Mouse (Mus musculus): ENCODE data around the gene Olfr545. TPM values are rescaled to one million over a fixed set of nuclear protein-coding genes. Genes with fewer than 3 reads are reported as not detected.

Gene Olfr545
- total and polyA plus RNA-seq, 3 experiments = not detected

DNA sequence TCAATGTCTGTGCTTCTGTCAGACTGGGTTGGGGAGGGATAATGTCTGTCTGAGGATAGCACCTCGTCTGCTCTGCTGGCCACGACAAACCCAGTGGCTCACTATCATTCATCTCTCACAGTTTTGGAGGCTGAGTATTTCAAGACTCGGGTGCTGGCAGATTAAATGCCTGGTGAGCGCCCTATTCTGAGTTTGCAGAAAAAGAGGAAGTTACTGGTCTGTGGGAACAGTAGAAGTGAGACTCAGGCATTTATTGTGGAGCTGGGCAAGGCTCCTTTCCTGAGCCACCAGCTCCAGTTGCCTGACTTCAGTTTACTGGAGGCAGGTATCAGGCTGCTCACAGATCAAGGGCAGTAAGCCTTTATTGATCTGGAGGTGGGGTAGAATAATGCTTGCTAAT, 14.8 kb upstream of the Olfr545 start:
- dilution Hi-C loops (cut with MboI; ENCODE audit: extremely low pct_ligation_motif_present, extremely low pct_unique_long_range_greater_than_20kb, low sequenced_read_pairs) = no loop called here
- H3K36me3 ChIP-seq (replicated peaks in 1 of 2; ENCODE audit: control insufficient read depth in 1 of 2, insufficient read depth in 1 of 2, low read length in 1 of 2) = no peaks in the 10 kb centered on the region

DNA sequence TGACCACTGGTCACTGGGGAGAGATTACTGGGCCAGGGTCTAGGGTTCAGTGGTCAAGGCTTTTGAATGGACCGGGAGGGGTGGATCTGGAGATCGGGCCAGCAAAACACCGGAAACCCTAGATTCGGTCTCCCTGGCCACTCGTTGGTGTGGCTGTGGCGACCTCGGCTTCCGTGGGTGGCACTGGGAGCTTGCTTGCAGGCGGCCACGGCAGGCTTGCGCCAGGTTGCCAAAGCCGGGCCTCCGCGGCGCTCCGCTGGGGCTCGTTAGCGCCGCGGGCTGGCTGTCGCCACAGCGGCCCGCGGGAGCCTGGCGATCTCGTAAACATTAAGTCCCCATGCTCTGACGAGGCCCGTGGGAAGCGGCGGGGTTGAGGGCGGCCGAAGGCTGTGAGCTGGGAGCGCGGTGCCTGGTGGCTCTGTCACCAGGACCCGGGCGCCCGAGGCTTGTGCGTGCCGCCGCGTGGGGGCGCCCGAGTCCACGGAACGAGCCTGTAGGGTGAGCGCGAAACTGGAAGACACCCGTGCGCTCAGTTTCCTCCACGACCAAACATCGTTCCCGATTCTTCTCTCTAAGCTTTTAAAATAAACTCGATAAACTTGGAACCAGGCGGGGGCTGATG, 13.6 kb upstream of the Olfr545 start:
- Histone ChIP-seq H3K4me2 (ENCODE audit: insufficient read depth, low read depth, poor library complexity, severe bottlenecking) (peak overlapping the region; percentile 71), H3K4me1 (ENCODE audit: control insufficient read depth in 1 of 2, insufficient read depth in 2 of 2) (peaks cover 5 to 24% of the 10 kb centered on the region in 2 experiments), H3K9ac (ENCODE audit: insufficient read depth, low read depth) (peak overlapping the region; percentile 48), H3K27me3 (replicated peaks) (no peaks in the 10 kb centered on the region), H3K9me3 (replicated peaks; ENCODE audit: low read length) (no peaks in the 10 kb centered on the region), H3K79me2 (replicated peaks; ENCODE audit: control insufficient read depth, extremely low read depth, insufficient read depth, poor library complexity, severe bottlenecking) (no peaks in the 10 kb centered on the region), H3K27ac (ENCODE audit: insufficient read depth, low read depth) (no peak overlapping the region), H3K4me3 (replicated peaks in 1 of 3; ENCODE audit: low read depth in 2 of 3, low read length in 2 of 3, poor library complexity in 1 of 3) (peak overlapping the region in 2 of 3 experiments; percentile 22 to 36), H3K36me3 (replicated peaks in 1 of 2; ENCODE audit: control insufficient read depth in 1 of 2, insufficient read depth in 1 of 2, low read length in 1 of 2) (no peaks in the 10 kb centered on the region)
- dilution Hi-C loops (cut with MboI; ENCODE audit: extremely low pct_ligation_motif_present, extremely low pct_unique_long_range_greater_than_20kb, low sequenced_read_pairs) (no loop called here), in situ Hi-C loops (cut with MboI; ENCODE audit: low pct_ligation_motif_present, low pct_unique_long_range_greater_than_20kb, low sequenced_read_pairs) (loop anchor here (25.0 kb wide), 1 partner anchor 249 kb away; the partner anchor contains the start of genes Olfr560, Olfr561 and Olfr78)
- peak; percentile 67 for DNase-seq (ENCODE audit: extremely low read depth)
- TF ChIP-seq ETS1 (conservative IDR thresholded peaks at IDR 0.05; ENCODE audit: low read depth, low read length) (no peak), TBP (conservative IDR thresholded peaks at IDR 0.05; ENCODE audit: low read depth, low read length) (no peak), ZNF384 (IDR thresholded peaks at IDR 0.05; ENCODE audit: low read depth, low read length) (no peak), MXI1 (IDR thresholded peaks at IDR 0.05; ENCODE audit: low read depth, low read length) (peak; percentile 43; the same call in 1 of the 2 replicates), POLR2AphosphoS2 (IDR thresholded peaks at IDR 0.05; ENCODE audit: low read depth, low read length) (no peak), MAFK (IDR thresholded peaks at IDR 0.05; ENCODE audit: insufficient replicate concordance, low read length) (no peak), MAX (IDR thresholded peaks at IDR 0.05; ENCODE audit: low read length) (0 out of 2 replicates have a peak, but pooled peaks have one; percentile 40), USF2 (conservative IDR thresholded peaks at IDR 0.05; ENCODE audit: low read depth, low read length) (no peak), JUND (conservative IDR thresholded peaks at IDR 0.05; ENCODE audit: low read depth, low read length) (no peak), GABPA (IDR thresholded peaks at IDR 0.05; ENCODE audit: insufficient replicate concordance, low read depth, low read length) (no peak), MYC (IDR thresholded peaks at IDR 0.05; ENCODE audit: low read depth, low read length) (no peak), ZC3H11A (IDR thresholded peaks at IDR 0.05; ENCODE audit: low read depth, low read length) (peak; percentile 56), ELF1 (IDR thresholded peaks at IDR 0.05; ENCODE audit: low read depth, low read length) (0 out of 2 replicates have a peak, but pooled peaks have one; percentile 7), CTCF (conservative IDR thresholded peaks at IDR 0.05 in 1 of 2, IDR thresholded peaks at IDR 0.05 in 1 of 2; ENCODE audit: low read depth in 2 of 2, low read length in 2 of 2) (peak in 1 of 2 experiments; percentile 95; a peak in 2 of 4 replicates), SIN3A (IDR thresholded peaks at IDR 0.05; ENCODE audit: low read length) (no peak), IRF4 (IDR thresholded peaks at IDR 0.05; ENCODE audit: low read depth, low read length) (peak; percentile 76), TCF12 (IDR thresholded peaks at IDR 0.05; ENCODE audit: low read depth, low read length) (0 out of 2 replicates have a peak, but pooled peaks have one; percentile 20), SMC3 (IDR thresholded peaks at IDR 0.05; ENCODE audit: low read depth, low read length) (peak; percentile 82), KAT2A (IDR thresholded peaks at IDR 0.05; ENCODE audit: insufficient replicate concordance, low read length) (0 out of 2 replicates have a peak, but pooled peaks have one; percentile 25), CHD1 (IDR thresholded peaks at IDR 0.05; ENCODE audit: low read depth, low read length) (no peak), UBTF (IDR thresholded peaks at IDR 0.05; ENCODE audit: low read depth, low read length) (0 out of 2 replicates have a peak, but pooled peaks have one; percentile 41), RAD21 (IDR thresholded peaks at IDR 0.05; ENCODE audit: low read depth, low read length) (peak; percentile 96), USF1 (IDR thresholded peaks at IDR 0.05; ENCODE audit: low read depth, low read length) (no peak), JUN (IDR thresholded peaks at IDR 0.05; ENCODE audit: insufficient read depth, low read depth, low read length) (no peak), POLR2A (IDR thresholded peaks at IDR 0.05; ENCODE audit: low read depth, low read length) (no peak), E2F4 (IDR thresholded peaks at IDR 0.05; ENCODE audit: insufficient replicate concordance, low read depth, low read length) (peak; percentile 80; the same call in 1 of the 2 replicates), RCOR1 (conservative IDR thresholded peaks at IDR 0.05; ENCODE audit: low read depth, low read length) (no peak), EP300 (IDR thresholded peaks at IDR 0.05; ENCODE audit: low read length) (no peak), HCFC1 (IDR thresholded peaks at IDR 0.05; ENCODE audit: low read depth, low read length) (no peak; the same call in 1 of the 2 replicates), MEF2A (IDR thresholded peaks at IDR 0.05; ENCODE audit: borderline replicate concordance, low read depth, low read length) (0 out of 2 replicates have a peak, but pooled peaks have one; percentile 27)

More for the DNA sequence above, 14.8 kb upstream of the Olfr545 start:
- H3K79me2 ChIP-seq (replicated peaks; ENCODE audit: control insufficient read depth, extremely low read depth, insufficient read depth, poor library complexity, severe bottlenecking) = no peaks in the 10 kb centered on the region
- H3K4me2 ChIP-seq (ENCODE audit: insufficient read depth, low read depth, poor library complexity, severe bottlenecking) = no peak overlapping the region
- no peak overlapping the region for H3K27ac ChIP-seq (ENCODE audit: insufficient read depth, low read depth)
- no peak for TF ChIP-seq ELF1 (IDR thresholded peaks at IDR 0.05; ENCODE audit: low read depth, low read length)
- 0 out of 2 replicates have a peak, but pooled peaks have one; percentile 15 for TF ChIP-seq IRF4 (IDR thresholded peaks at IDR 0.05; ENCODE audit: low read depth, low read length)
- no peak for TF ChIP-seq NELFE (IDR thresholded peaks at IDR 0.05; ENCODE audit: low read depth, low read length)
- DNase-seq (ENCODE audit: extremely low read depth) = peak; percentile 31
- peaks cover 5 to 24% of the 10 kb centered on the region in 2 experiments for H3K4me1 ChIP-seq (ENCODE audit: control insufficient read depth in 1 of 2, insufficient read depth in 2 of 2)
- H3K27me3 ChIP-seq (replicated peaks) = no peaks in the 10 kb centered on the region
- in situ Hi-C loops (cut with MboI; ENCODE audit: low pct_ligation_motif_present, low pct_unique_long_range_greater_than_20kb, low sequenced_read_pairs) = loop anchor here (25.0 kb wide), 1 partner anchor 248 kb away; the partner anchor contains the start of genes Olfr560, Olfr561 and Olfr78
- H3K4me3 ChIP-seq (replicated peaks in 1 of 3; ENCODE audit: low read depth in 2 of 3, low read length in 2 of 3, poor library complexity in 1 of 3) = no peak overlapping the region
- H3K9me3 ChIP-seq (replicated peaks; ENCODE audit: low read length) = no peaks in the 10 kb centered on the region
- no peak overlapping the region for H3K9ac ChIP-seq (ENCODE audit: insufficient read depth, low read depth)

Data from CH12.LX (cell line).